Mouse (Mus musculus): ENCODE results near the gene B3galnt1. TPM values are rescaled to one million over a fixed set of nuclear protein-coding genes. Genes with fewer than 3 reads are reported as not detected.

Gene B3galnt1
- polyA plus RNA-seq, 1 experiment from 2014 or later: 79.4 TPM

DNA sequence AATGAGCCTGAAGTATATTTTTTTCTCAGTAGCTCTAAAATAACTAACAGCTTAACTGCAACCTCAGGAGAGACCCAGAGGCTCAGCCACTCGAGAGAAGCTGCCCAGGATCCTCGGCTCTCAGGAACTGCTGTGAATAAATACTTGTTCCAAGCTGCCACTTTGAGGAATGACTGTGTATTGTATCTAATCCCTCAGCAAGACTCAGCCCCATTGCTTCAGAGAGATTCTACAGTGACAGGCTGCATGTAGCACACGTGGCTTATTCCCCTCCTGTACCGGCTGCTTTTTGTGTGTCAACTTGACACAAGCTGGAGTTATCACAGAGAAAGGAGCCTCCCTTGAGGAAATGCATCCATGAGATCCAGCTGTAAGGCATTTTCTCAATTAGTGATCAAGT, 66.1 kb downstream of the B3galnt1 start:
- H3K4me2 ChIP-seq: no peak overlapping the region
- no peaks in the 10 kb centered on the region for H3K9me3 ChIP-seq
- no peak overlapping the region for H3K9ac ChIP-seq
- H3K4me1 ChIP-seq (replicated peaks): peaks cover 47% of the 10 kb centered on the region
- H3K36me3 ChIP-seq: no peaks in the 10 kb centered on the region
- peaks cover 5% of the 10 kb centered on the region; the same call in 1 of the 2 replicates for H3K27me3 ChIP-seq
- no peak overlapping the region for H3K4me3 ChIP-seq
- no peak for ATAC-seq (ENCODE audit: low FRiP score)
- 38% methylated on average over 4 of the region's 4 CpGs for WGBS
- H3K27ac ChIP-seq: no peak overlapping the region

DNA sequence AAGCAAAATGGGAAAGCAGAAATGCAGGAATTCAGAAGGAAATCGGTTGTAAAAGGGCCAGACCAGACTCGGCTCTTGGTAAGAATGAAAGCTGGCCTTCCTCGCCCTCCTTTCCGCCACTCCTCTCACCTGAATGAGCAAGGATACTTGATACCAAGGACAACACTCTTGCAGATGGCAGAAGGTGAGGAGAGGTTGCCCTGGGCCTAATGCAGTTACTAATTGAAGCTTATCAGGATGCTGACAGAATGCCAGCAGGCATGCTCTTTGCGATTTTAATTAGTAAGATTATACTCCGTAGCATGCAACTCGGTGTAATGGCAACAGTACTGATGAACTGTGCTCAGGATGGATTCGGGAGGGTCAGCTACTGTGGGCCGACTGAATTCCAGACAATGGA, 67.2 kb downstream of the B3galnt1 start:
- WGBS: 77% methylated on average over 9 of the region's 9 CpGs
- Histone ChIP-seq H3K36me3 (no peaks in the 10 kb centered on the region), H3K27ac (no peak overlapping the region), H3K27me3 (peaks cover 5% of the 10 kb centered on the region; the same call in 1 of the 2 replicates), H3K9me3 (no peaks in the 10 kb centered on the region), H3K4me3 (no peak overlapping the region), H3K4me1 (replicated peaks) (peaks cover 37% of the 10 kb centered on the region), H3K9ac (no peak overlapping the region), H3K4me2 (no peak overlapping the region)
- ATAC-seq (ENCODE audit: low FRiP score): no peak

DNA sequence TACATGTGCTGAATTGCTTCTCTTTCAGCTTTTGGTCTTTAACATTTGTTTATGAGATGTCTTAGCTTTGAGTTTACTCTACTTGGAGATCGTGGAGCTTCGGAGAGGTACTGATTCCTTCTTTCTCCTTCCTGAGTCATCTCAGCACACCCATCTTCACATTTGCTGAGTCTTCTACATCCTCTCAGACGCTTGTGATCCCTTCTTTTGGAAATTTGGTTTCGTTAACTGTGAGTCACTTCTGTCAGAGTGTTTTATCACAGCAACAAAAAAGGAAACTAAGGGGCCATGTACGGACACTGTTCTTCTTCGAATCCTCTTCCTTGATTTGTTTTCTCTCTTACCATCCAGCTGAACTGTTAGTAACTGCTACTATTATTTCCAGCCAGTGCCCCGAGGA, 69.2 kb downstream of the B3galnt1 start:
- Histone ChIP-seq H3K4me1 (replicated peaks) (peaks cover 28% of the 10 kb centered on the region), H3K4me3 (no peak overlapping the region), H3K27me3 (peaks cover 5% of the 10 kb centered on the region; the same call in 1 of the 2 replicates), H3K36me3 (no peaks in the 10 kb centered on the region), H3K9ac (no peak overlapping the region), H3K27ac (no peak overlapping the region), H3K4me2 (no peak overlapping the region), H3K9me3 (no peaks in the 10 kb centered on the region)
- no peak for ATAC-seq (ENCODE audit: low FRiP score)
- WGBS: 78% methylated on average over 7 of the region's 7 CpGs

DNA sequence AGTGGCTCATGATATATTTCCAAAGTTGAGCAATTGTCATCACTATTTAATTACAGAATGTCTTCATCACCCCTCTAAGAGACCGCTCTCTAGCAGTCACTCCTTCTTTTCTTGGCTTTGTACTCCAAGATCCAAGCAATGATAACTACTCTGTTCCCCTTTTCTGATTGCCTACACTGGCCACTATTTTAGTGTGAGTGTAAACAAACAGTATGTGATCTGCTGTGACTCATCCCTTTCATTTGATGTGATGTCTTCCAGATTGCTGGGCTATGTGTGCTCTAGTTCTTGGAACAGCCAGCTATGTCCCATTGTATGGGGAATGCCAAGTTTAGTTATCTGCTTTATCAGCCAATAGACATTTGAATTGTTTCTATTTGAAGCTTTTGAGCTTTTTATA, 71.4 kb downstream of the B3galnt1 start:
- Histone ChIP-seq H3K4me3 (no peak overlapping the region), H3K4me2 (no peak overlapping the region), H3K27ac (no peak overlapping the region), H3K27me3 (no peaks in the 10 kb centered on the region), H3K36me3 (no peaks in the 10 kb centered on the region), H3K4me1 (replicated peaks) (peaks cover 28% of the 10 kb centered on the region), H3K9me3 (no peaks in the 10 kb centered on the region), H3K9ac (no peak overlapping the region)
- WGBS: 96% methylated on average over 1 of the region's 1 CpGs
- no peak for ATAC-seq (ENCODE audit: low FRiP score)

DNA sequence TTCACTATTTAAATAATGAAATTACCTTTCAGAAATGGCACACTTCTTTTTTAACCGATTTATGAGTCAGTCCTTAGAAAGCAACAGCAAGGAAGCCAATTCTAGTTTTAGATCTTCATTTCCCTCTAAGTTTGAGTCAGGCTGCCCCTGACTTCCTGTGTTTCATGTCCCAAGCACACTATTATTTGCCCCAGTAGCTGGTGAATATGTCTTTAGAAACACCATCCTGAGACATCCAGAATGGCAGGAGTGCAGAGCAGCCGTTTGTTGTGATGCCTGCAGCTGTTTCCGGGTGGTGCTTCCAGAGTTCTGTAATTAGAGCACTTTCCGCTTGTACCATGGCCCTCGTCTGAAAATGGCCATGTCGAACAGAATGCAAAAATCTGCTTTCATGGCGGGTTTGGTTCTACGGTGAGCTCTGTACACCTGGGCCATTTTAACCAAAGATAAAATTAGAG, 73.7 kb downstream of the B3galnt1 start:
- Histone ChIP-seq H3K9me3 (no peaks in the 10 kb centered on the region), H3K4me3 (no peak overlapping the region), H3K4me1 (replicated peaks) (peaks cover 27% of the 10 kb centered on the region), H3K27me3 (no peaks in the 10 kb centered on the region), H3K4me2 (no peak overlapping the region), H3K36me3 (no peaks in the 10 kb centered on the region), H3K9ac (no peak overlapping the region), H3K27ac (no peak overlapping the region)
- no peak for ATAC-seq (ENCODE audit: low FRiP score)
- 71% methylated on average over 8 of the region's 8 CpGs for WGBS

GRCm38 (mm10) chr3:69524356-69525071, 74.2 kb downstream of the B3galnt1 start:
- ATAC-seq (ENCODE audit: low FRiP score): no peak
- no peak overlapping the region for H3K27ac ChIP-seq
- H3K4me1 ChIP-seq (replicated peaks): peaks cover 28% of the 10 kb centered on the region
- 88% methylated on average over 8 of the region's 8 CpGs for WGBS
- H3K9ac ChIP-seq: no peak overlapping the region
- H3K27me3 ChIP-seq: no peaks in the 10 kb centered on the region
- no peak overlapping the region for H3K4me3 ChIP-seq
- no peaks in the 10 kb centered on the region for H3K36me3 ChIP-seq
- no peak overlapping the region for H3K4me2 ChIP-seq
- no peaks in the 10 kb centered on the region for H3K9me3 ChIP-seq

Other genes starting within 250 kb of the B3galnt1 start
- 109 and 111 TPM in 2 replicates for gene Nmd3, start 123.0 kb upstream of the B3galnt1 start, polyA plus RNA-seq (2015; fragmentation: Nextera tagmentation; extraction: Ambion mirVana)